Mouse (Mus musculus) midbrain, embryonic 12.5 days (tissue): ENCODE measurements at regions not wholly inside any gene's neighbourhood (a gene's known extent, or its start where the extent isn't known, plus 50 kb on each side); places are given as distances from the start of the nearest gene placed in this dataset.

Source experiments
- ATAC-seq: fragments of 200-750 bp; cut with Nextera tagmentation; 2 replicates; pipeline ENCODE4 v1.8.0; 2017; ENCODE audit warnings: low read depth, moderate TSS enrichment, moderate library complexity; ENCODE audit not compliant: low FRiP score
- H3K27ac ChIP-seq: fragments of 300-500 bp; sonication (generic); replicated peaks from 2 replicates; pipeline ENCODE4 v1.5.1; 2016; ENCODE audit warnings: mild to moderate bottlenecking
- H3K27me3 ChIP-seq: fragments of 300-500 bp; sonication (generic); 2 replicates; pipeline ENCODE4 v1.6.1; 2016; ENCODE audit warnings: mild to moderate bottlenecking
- H3K36me3 ChIP-seq: fragments of 300-500 bp; sonication (generic); 2 replicates; pipeline ENCODE4 v1.6.1; 2016
- H3K4me1 ChIP-seq: fragments of 300-500 bp; sonication (generic); 2 replicates; pipeline ENCODE4 v1.6.1; 2016
- H3K4me2 ChIP-seq: fragments of 300-500 bp; sonication (generic); replicated peaks from 2 replicates; pipeline ENCODE4 v1.6.1; 2016; ENCODE audit warnings: mild to moderate bottlenecking, moderate library complexity
- H3K4me3 ChIP-seq: fragments of 300-500 bp; sonication (generic); 2 replicates; pipeline ENCODE4 v1.5.1; 2016; ENCODE audit warnings: mild to moderate bottlenecking
- H3K9ac ChIP-seq: fragments of 300-500 bp; sonication (generic); replicated peaks from 2 replicates; pipeline ENCODE4 v1.6.1; 2016; ENCODE audit warnings: mild to moderate bottlenecking, moderate library complexity
- H3K9me3 ChIP-seq: fragments of 300-500 bp; sonication (generic); 2 replicates; pipeline ENCODE4 v1.6.1; 2016; ENCODE audit warnings: mild to moderate bottlenecking
- WGBS: fragments of 180-500 bp; shearing (Covaris S2); methylation state at CpG from one replicate; pipeline ENCODE4 v1.1.7; 2016; 5-methylcytosine and 5-hydroxymethylcytosine counted together

- H3K27ac ChIP-seq, result no peak overlapping the region
- WGBS, result 65% methylated on average over 3 of the region's 3 CpGs
- H3K4me3 ChIP-seq, result no peak overlapping the region
- no peaks in the 10 kb centered on the region for H3K9me3 ChIP-seq
- no peak for ATAC-seq
- no peaks in the 10 kb centered on the region for H3K36me3 ChIP-seq
- H3K4me1 ChIP-seq, result no peaks in the 10 kb centered on the region
- no peak overlapping the region for H3K4me2 ChIP-seq
- no peak overlapping the region for H3K9ac ChIP-seq
- H3K27me3 ChIP-seq, result no peaks in the 10 kb centered on the region
These were observed 78.2 kb upstream of the Kif2a start for GRCm38 (mm10) chr13:107100116-107100515.

GRCm38 (mm10) chr13:107097005-107097404 lies 75.1 kb upstream of the Kif2a start:
- 92% methylated on average over 4 of the region's 4 CpGs for WGBS
- Histone ChIP-seq H3K4me3 (no peak overlapping the region), H3K9ac (no peak overlapping the region), H3K4me2 (no peak overlapping the region), H3K36me3 (no peaks in the 10 kb centered on the region), H3K9me3 (no peaks in the 10 kb centered on the region), H3K27me3 (no peaks in the 10 kb centered on the region), H3K27ac (no peak overlapping the region), H3K4me1 (no peaks in the 10 kb centered on the region)
- ATAC-seq, result no peak

- WGBS, result 86% methylated on average over 11 of the region's 11 CpGs
- Histone ChIP-seq H3K27ac (no peak overlapping the region), H3K4me1 (no peaks in the 10 kb centered on the region)
These were observed 73.2 kb upstream of the Kif2a start for GRCm38 (mm10) chr13:107094976-107095716.

GRCm38 (mm10) chr13:107094487-107094886 lies 72.6 kb upstream of the Kif2a start:
- Histone ChIP-seq H3K27ac (no peak overlapping the region), H3K9me3 (no peaks in the 10 kb centered on the region), H3K4me2 (no peak overlapping the region), H3K9ac (no peak overlapping the region), H3K4me1 (no peaks in the 10 kb centered on the region), H3K36me3 (no peaks in the 10 kb centered on the region), H3K4me3 (no peak overlapping the region), H3K27me3 (no peaks in the 10 kb centered on the region)
- no peak for ATAC-seq
- 82% methylated on average over 11 of the region's 11 CpGs for WGBS

More at GRCm38 (mm10) chr13:107094976-107095716, 73.2 kb upstream of the Kif2a start:
- Histone ChIP-seq H3K9me3 (no peaks in the 10 kb centered on the region), H3K36me3 (no peaks in the 10 kb centered on the region), H3K27me3 (no peaks in the 10 kb centered on the region), H3K4me3 (no peak overlapping the region), H3K4me2 (no peak overlapping the region), H3K9ac (no peak overlapping the region)
- ATAC-seq, result no peak

GRCm38 (mm10) chr13:107093683-107094082 lies 71.8 kb upstream of the Kif2a start:
- H3K27me3 ChIP-seq, result no peaks in the 10 kb centered on the region
- no peaks in the 10 kb centered on the region for H3K9me3 ChIP-seq
- H3K4me2 ChIP-seq, result no peak overlapping the region
- H3K4me1 ChIP-seq, result no peaks in the 10 kb centered on the region
- H3K27ac ChIP-seq, result no peak overlapping the region
- ATAC-seq, result no peak
- H3K36me3 ChIP-seq, result no peaks in the 10 kb centered on the region
- 95% methylated on average over 2 of the region's 2 CpGs for WGBS
- no peak overlapping the region for H3K4me3 ChIP-seq
- no peak overlapping the region for H3K9ac ChIP-seq

GRCm38 (mm10) chr13:107088198-107088597 lies 66.3 kb upstream of the Kif2a start:
- ATAC-seq, result no peak
- Histone ChIP-seq H3K27ac (no peak overlapping the region), H3K9me3 (no peaks in the 10 kb centered on the region), H3K4me3 (no peak overlapping the region), H3K27me3 (no peaks in the 10 kb centered on the region), H3K4me2 (no peak overlapping the region), H3K4me1 (no peaks in the 10 kb centered on the region), H3K9ac (no peak overlapping the region), H3K36me3 (no peaks in the 10 kb centered on the region)
- 41% methylated on average over 1 of the region's 1 CpGs for WGBS

GRCm38 (mm10) chr13:107087355-107087754 lies 65.4 kb upstream of the Kif2a start:
- H3K4me3 ChIP-seq, result no peak overlapping the region
- H3K9me3 ChIP-seq, result no peaks in the 10 kb centered on the region
- ATAC-seq, result no peak
- 76% methylated on average over 6 of the region's 6 CpGs for WGBS
- H3K9ac ChIP-seq, result no peak overlapping the region
- no peaks in the 10 kb centered on the region for H3K36me3 ChIP-seq
- H3K4me2 ChIP-seq, result no peak overlapping the region
- H3K27me3 ChIP-seq, result no peaks in the 10 kb centered on the region
- no peak overlapping the region for H3K27ac ChIP-seq
- H3K4me1 ChIP-seq, result no peaks in the 10 kb centered on the region

- Histone ChIP-seq H3K4me2 (no peak overlapping the region), H3K4me1 (peaks cover 6% of the 10 kb centered on the region), H3K27ac (no peak overlapping the region), H3K27me3 (peaks cover 18% of the 10 kb centered on the region; the same call in 1 of the 2 replicates), H3K9me3 (no peaks in the 10 kb centered on the region), H3K36me3 (no peaks in the 10 kb centered on the region), H3K4me3 (no peak overlapping the region), H3K9ac (no peak overlapping the region)
- ATAC-seq, result no peak
- 85% methylated on average over 1 of the region's 1 CpGs for WGBS
These were observed 56.2 kb upstream of the Kif2a start for GRCm38 (mm10) chr13:107078085-107078484.

GRCm38 (mm10) chr13:107074917-107075316 lies 53.0 kb upstream of the Kif2a start:
- Histone ChIP-seq H3K27ac (no peak overlapping the region), H3K36me3 (no peaks in the 10 kb centered on the region), H3K4me3 (no peak overlapping the region), H3K4me1 (peaks cover 15% of the 10 kb centered on the region), H3K9me3 (no peaks in the 10 kb centered on the region), H3K4me2 (no peak overlapping the region), H3K9ac (no peak overlapping the region), H3K27me3 (peaks cover 18% of the 10 kb centered on the region; the same call in 1 of the 2 replicates)
- WGBS, result 87% methylated on average over 4 of the region's 4 CpGs
- ATAC-seq, result no peak

- Histone ChIP-seq H3K27me3 (peaks cover 18% of the 10 kb centered on the region; the same call in 1 of the 2 replicates), H3K9me3 (no peaks in the 10 kb centered on the region), H3K4me1 (peaks cover 15% of the 10 kb centered on the region), H3K4me2 (peak overlapping the region; percentile 67), H3K36me3 (no peaks in the 10 kb centered on the region), H3K27ac (peak overlapping the region; percentile 80), H3K4me3 (peak overlapping the region; percentile 34), H3K9ac (peak overlapping the region; percentile 4; the same call in 1 of the 2 replicates)
- ATAC-seq, result peak; percentile 91
- under 1% methylated on average over 14 of the region's 14 CpGs for WGBS
These were observed 51.2 kb upstream of the Kif2a start for GRCm38 (mm10) chr13:107073039-107073620.

GRCm38 (mm10) chr13:107072345-107073038 lies 50.6 kb upstream of the Kif2a start:
- Histone ChIP-seq H3K4me2 (peak overlapping the region; percentile 67), H3K9ac (0 out of 2 replicates have a peak overlapping the region, but pooled peaks have one; percentile 4), H3K9me3 (no peaks in the 10 kb centered on the region), H3K4me3 (peak overlapping the region; percentile 34), H3K36me3 (no peaks in the 10 kb centered on the region), H3K4me1 (peaks cover 15% of the 10 kb centered on the region), H3K27me3 (peaks cover 18% of the 10 kb centered on the region; the same call in 1 of the 2 replicates), H3K27ac (peak overlapping the region; percentile 80)
- ATAC-seq, result peak; percentile 78
- WGBS, result 7% methylated on average over 11 of the region's 11 CpGs
